Mouse (Mus musculus): ENCODE data around the gene Abr. TPM values are rescaled to one million over a fixed set of nuclear protein-coding genes. Genes with fewer than 3 reads are reported as not detected.

Abr gene
- total RNA-seq, 1 experiment from 2014 or later: 150 TPM

- no peak for ATAC-seq (ENCODE audit: extremely low read depth, insufficient number of reproducible peaks, low FRiP score, poor library complexity, severe bottlenecking)
Observed at GRCm38 (mm10) chr11:76405626-76406264, 216.4 kb downstream of the Abr start.

- no peak for ATAC-seq (ENCODE audit: extremely low read depth, insufficient number of reproducible peaks, low FRiP score, poor library complexity, severe bottlenecking)
Observed at GRCm38 (mm10) chr11:76405113-76405512, 217.0 kb downstream of the Abr start.

- ATAC-seq (ENCODE audit: extremely low read depth, insufficient number of reproducible peaks, low FRiP score, poor library complexity, severe bottlenecking): no peak
Observed at GRCm38 (mm10) chr11:76401398-76401797, 220.7 kb downstream of the Abr start.

GRCm38 (mm10) chr11:76399587-76400330 lies 222.4 kb downstream of the Abr start:
- no peak for ATAC-seq (ENCODE audit: extremely low read depth, insufficient number of reproducible peaks, low FRiP score, poor library complexity, severe bottlenecking)

GRCm38 (mm10) chr11:76398798-76399586 lies 223.1 kb downstream of the Abr start, which contains the start of gene Nxn:
Nxn (minus strand) TSS chr11:76399140.
- ATAC-seq (ENCODE audit: extremely low read depth, insufficient number of reproducible peaks, low FRiP score, poor library complexity, severe bottlenecking): peak; percentile 83

- ATAC-seq (ENCODE audit: extremely low read depth, insufficient number of reproducible peaks, low FRiP score, poor library complexity, severe bottlenecking): peak; percentile 13; the same call in 1 of the 2 replicates
Observed at GRCm38 (mm10) chr11:76398312-76398797, 223.8 kb downstream of the Abr start.

GRCm38 (mm10) chr11:76397650-76398311 lies 224.3 kb downstream of the Abr start:
- ATAC-seq (ENCODE audit: extremely low read depth, insufficient number of reproducible peaks, low FRiP score, poor library complexity, severe bottlenecking): no peak

- no peak for ATAC-seq (ENCODE audit: extremely low read depth, insufficient number of reproducible peaks, low FRiP score, poor library complexity, severe bottlenecking)
Observed at GRCm38 (mm10) chr11:76392996-76393395, 229.1 kb downstream of the Abr start.

GRCm38 (mm10) chr11:76392532-76392931 lies 229.6 kb downstream of the Abr start:
- ATAC-seq (ENCODE audit: extremely low read depth, insufficient number of reproducible peaks, low FRiP score, poor library complexity, severe bottlenecking): no peak

GRCm38 (mm10) chr11:76388711-76389110 lies 233.4 kb downstream of the Abr start:
- ATAC-seq (ENCODE audit: extremely low read depth, insufficient number of reproducible peaks, low FRiP score, poor library complexity, severe bottlenecking): no peak

GRCm38 (mm10) chr11:76387097-76387496 lies 235.0 kb downstream of the Abr start:
- no peak for ATAC-seq (ENCODE audit: extremely low read depth, insufficient number of reproducible peaks, low FRiP score, poor library complexity, severe bottlenecking)

- no peak for ATAC-seq (ENCODE audit: extremely low read depth, insufficient number of reproducible peaks, low FRiP score, poor library complexity, severe bottlenecking)
Observed at GRCm38 (mm10) chr11:76385746-76386145, 236.4 kb downstream of the Abr start.

GRCm38 (mm10) chr11:76385017-76385416 lies 237.1 kb downstream of the Abr start:
- no peak for ATAC-seq (ENCODE audit: extremely low read depth, insufficient number of reproducible peaks, low FRiP score, poor library complexity, severe bottlenecking)

- ATAC-seq (ENCODE audit: extremely low read depth, insufficient number of reproducible peaks, low FRiP score, poor library complexity, severe bottlenecking): no peak
Observed at GRCm38 (mm10) chr11:76384307-76384706, 237.8 kb downstream of the Abr start.

GRCm38 (mm10) chr11:76382711-76383324 lies 239.3 kb downstream of the Abr start:
- ATAC-seq (ENCODE audit: extremely low read depth, insufficient number of reproducible peaks, low FRiP score, poor library complexity, severe bottlenecking): no peak

GRCm38 (mm10) chr11:76381201-76381885 lies 240.8 kb downstream of the Abr start:
- no peak for ATAC-seq (ENCODE audit: extremely low read depth, insufficient number of reproducible peaks, low FRiP score, poor library complexity, severe bottlenecking)

- no peak for ATAC-seq (ENCODE audit: extremely low read depth, insufficient number of reproducible peaks, low FRiP score, poor library complexity, severe bottlenecking)
Observed at GRCm38 (mm10) chr11:76379921-76380544, 242.1 kb downstream of the Abr start.

GRCm38 (mm10) chr11:76376425-76376824 lies 245.7 kb downstream of the Abr start:
- no peak for ATAC-seq (ENCODE audit: extremely low read depth, insufficient number of reproducible peaks, low FRiP score, poor library complexity, severe bottlenecking)
